Mouse (Mus musculus): ENCODE results near the gene Prdx5.

The Prdx5 gene

DNA sequence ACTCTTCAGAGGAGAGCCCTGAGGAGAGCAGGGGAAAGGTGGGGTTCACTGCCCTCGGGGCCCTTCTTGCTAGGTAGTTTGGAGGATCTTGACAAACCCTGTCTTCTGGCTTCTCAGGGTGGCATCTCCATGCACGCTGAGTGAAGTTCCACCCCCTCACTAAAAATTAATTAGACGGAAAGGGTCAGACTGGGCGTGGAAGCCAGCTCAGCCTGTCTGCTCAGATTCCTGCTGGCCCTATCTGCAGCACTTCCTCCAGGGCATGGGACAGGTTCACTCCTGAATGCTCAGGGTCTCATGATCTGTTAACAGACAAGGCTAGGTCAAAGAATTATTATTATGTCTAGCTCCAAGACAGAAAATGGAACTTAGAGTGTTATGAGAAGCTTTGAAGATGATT, 17.4 kb downstream of the Prdx5 start:
- no peak for DNase-seq (ENCODE audit: low spot score in 2 of 2)

DNA sequence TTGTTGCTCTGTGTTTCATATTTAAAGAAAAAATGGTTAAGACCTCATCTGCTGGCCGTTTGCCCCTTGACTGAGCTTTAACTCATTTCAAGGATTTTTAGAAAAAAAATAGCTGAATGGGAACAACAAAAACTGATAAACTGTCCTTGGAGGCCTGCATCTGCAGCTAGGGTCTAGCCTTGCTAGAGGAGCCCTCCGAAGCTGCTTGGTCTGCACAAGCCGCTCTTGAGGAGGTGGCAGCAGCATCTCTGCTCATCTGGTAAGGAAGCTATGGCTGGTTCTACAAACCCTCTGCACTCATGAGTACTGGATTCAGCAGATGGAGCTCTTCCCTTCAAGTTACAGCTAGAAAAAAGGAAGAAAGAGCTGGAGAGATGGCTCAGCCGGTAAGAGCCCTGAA, 31.9 kb downstream of the Prdx5 start:
- DNase-seq (ENCODE audit: low spot score in 2 of 2) = no peak

DNA sequence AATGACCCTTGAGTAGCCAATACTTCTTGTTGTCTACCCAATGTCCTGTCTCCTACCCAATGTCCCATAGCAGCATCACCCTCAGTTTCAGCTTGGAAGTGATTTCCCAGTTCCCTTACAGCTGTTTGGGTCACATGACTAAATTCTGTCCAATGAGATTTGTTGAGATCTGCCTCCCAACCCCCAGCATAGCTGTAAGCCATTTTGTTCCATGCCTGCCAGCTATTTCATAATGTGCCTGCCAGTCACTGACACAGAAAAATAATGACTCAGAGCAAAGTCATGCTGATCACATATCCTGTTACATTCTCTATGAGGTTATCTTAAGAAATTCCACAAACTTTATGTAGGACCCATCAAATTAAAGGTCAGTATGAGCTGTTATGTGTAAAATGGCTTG, 33.1 kb downstream of the Prdx5 start:
- DNase-seq (ENCODE audit: low spot score in 2 of 2) = no peak

DNA sequence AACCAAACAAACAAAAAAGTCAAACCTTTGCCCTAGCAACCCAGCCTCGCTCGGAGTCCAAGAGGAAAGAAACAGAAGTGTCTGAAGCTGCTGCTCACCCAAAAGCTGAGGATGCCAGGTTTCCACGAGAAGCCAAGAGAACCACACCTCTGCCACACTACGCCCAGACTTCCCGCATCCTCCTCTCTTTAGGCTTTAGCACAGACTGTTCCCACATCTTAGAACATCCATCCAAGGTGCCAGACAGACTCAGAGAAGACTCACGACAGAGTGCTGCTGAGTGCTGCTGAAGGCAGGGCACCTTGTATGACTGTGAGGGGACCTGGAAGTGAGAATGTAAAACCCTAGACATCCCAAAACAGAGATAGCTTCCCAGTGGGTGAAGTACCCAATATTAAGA, 34.1 kb downstream of the Prdx5 start:
- DNase-seq (ENCODE audit: low spot score in 2 of 2) = no peak

DNA sequence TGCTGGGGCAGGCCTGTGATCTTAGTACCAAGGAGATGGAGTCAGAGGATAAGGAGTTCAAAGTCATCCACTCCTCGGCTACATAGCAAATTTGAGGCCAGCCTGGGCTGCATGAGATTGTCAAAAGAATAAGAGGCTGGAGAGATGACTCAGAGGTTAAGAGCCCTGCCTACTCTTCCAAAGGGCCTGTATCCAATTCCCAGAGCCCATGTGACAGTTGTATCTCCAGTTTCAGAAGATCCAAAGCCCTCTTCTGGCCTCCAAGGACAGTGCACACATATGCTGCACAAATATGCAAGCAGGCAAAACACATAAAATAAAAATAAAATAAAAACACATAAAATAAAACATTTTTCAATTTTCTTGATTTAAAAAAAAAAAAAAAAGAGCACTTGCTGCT, 35.6 kb downstream of the Prdx5 start:
- DNase-seq (ENCODE audit: low spot score in 2 of 2) = no peak

DNA sequence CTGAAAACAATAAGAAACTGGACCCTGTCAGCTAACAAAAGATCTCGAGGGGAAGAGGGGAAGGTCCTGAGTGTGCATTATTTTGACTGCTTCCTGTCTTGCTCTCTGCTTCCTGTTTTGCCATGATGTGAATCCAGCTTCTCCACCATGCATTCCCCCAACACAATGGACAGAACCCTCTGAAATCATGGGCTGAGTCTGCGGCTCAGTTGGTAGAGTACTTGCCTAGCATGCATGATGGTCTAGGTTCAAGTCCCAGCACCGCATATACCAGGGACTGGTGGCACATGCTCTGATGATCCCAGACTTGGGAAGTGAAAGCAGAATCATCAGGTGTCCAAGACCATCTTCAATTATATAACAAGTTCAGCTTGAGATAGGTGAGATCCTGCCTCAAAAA, 37.2 kb downstream of the Prdx5 start:
- DNase-seq (ENCODE audit: low spot score in 2 of 2) = no peak

DNA sequence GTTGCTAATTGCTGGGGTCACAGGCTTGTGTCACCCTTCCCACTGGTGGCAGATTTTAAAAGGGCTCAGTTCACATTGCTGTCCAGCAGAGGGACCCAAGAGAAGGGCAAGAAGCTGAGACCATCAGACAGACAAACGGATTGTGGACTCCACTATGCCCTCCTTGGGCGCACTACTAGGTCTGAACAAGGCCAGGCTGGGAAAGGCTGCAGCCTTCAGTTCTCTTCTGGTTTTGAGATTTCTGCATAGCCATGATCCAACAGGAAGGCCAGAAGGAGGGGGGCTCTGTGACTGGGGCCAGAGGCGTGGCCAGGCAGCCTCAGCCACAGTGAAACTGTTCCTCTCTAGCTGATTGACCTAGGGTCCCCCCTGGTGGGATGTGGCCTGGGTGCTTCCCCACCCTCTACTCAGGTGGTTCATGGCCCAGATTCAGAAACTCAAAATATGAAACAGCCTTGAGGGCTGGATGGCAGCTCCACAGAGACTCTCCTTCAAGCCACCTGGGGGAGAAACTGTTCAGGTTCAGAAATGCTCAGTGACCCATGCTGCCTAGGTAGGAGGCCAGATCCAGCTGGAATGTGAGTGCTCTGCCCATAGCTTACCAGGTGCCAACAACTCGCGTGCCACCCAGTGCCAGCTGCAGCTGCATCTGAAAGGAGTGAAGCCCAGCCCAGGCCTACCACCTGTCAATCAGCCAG, 38.2 kb downstream of the Prdx5 start:
- DNase-seq (ENCODE audit: low spot score in 2 of 2) = no peak

DNA sequence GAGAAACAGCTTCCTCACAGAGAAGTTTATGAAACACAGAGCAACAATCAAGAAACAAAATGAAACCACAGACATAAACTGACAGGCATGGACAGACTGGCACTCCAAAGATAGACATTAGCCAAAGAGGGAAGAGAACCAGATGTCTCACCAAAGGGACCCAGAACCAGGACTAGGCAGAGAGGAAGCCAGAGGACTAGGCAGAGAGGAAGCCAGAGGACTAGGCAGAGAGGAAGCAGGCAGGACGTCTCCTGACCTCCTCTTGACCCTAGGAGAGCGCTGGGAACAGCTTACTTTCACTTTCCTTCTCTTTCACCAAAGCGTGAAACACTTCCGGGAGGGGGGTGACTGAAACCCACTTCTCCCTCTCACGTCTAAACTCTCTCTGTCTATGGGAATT, 40.6 kb downstream of the Prdx5 start:
- no peak for DNase-seq (ENCODE audit: low spot score in 2 of 2)

DNA sequence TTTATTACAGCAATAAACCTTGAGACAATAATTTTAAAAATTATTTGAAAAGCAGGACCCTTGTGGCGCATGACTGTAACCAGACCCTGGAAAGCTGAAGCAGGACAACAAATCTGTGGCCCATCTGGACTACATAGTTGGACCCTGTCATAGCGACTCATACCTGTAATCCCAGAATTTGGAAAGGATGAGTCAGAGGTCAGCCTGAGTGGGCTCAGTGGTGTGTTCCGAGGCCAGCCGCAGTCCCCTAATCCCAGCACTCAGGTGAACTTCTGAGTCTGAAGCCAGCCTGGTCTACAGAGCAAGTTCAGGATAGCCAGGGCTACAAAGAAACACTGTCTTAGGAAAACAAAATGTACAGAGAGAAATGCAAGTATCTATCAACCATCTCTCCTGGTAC, 48.5 kb downstream of the Prdx5 start:
- no peak for DNase-seq (ENCODE audit: low spot score in 2 of 2)

DNA sequence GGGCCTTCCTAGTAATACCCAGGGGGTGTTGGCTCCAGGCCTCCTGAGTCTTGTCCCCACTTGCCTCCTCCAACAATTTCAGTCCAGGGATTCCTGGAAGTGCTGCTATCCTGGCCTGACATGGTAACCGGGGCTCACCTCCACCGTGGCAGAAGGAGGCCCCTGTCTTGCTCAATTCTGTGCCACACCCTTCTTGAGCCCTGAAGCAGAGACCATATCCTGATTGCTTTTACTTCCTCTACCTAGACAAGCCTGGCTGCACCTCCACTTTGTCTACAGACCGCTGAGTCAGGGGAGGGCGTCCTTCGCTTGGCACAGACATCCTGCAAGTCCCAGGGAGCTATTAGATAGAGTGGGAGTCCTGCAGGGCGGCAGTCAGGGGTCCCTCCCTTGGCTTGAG, 49.2 kb downstream of the Prdx5 start:
- DNase-seq (ENCODE audit: low spot score in 2 of 2) = no peak

DNA sequence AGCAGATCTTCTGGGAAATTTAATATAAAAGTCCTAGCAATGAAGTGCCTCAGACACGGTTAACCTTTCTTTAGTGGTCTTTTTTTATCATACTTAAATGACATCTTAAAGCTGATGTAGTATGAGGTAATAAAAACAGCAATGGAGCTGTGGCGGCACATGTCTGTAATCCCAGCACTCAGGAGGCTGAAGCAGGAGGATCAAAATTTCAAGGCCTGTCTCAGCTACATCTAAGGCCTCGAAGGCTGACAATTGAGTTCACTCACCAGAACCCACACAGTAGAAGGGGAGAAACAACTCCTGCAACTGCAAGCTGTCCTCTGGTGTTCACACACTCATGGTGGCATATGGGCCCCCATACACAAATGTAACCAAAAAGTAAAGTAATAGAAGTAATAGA, 49.9 kb downstream of the Prdx5 start:
- no peak for DNase-seq (ENCODE audit: low spot score in 2 of 2)

DNA sequence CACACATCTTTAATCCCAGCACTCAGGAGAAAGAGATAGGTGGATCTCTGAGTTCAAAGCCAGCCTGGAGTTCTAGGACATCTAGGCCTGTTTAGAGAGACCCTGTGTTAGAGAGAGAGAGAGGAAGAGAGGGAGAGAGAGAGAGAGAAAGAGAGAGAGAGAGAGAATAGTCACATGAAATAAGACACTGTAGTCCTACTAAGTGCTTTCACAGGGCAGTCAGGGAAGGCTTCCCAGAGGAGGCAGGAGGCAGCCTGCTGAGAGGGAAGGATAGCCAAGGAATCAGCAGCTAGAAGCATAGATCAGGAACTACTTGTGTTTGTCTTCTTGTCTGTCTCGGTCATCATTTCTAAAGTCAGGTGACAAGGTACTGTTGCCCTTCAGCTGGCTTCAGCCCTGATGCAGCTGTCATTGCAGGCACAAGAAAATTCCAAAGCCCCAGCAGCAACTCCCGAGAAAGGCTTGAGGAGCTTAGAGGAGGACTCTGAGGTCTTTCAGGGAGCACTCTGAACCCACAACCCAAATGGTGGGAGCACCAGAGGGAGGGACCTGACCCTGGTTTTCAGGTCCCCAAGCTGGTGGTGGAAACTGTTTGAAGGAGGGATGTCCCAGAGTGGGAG, 50.8 kb downstream of the Prdx5 start:
- DNase-seq (ENCODE audit: low spot score in 2 of 2) = no peak

DNA sequence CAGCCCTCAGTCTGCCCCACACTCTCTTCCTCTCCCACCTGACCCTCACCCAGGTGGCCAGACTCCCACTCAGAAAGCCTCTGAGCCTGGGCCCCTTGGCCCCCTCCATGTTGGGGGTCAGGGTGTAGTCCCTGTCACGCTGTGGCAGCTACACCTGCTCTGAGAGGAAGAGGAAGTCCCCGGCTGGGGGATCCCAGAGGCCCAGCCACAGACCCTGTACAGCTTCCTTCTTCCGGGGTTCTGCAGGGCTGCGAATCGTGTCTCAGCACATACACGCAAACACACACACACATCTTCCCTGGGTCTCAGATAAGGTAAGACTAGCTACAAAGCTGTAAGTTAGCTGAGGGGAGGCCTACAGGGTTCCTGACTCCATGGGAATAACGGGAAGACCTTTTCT, 51.9 kb downstream of the Prdx5 start, which contains the start of gene Ccdc88b:
Gene Ccdc88b (minus strand): TSS at position 181 of the 400 bp plus-strand sequence.
- DNase-seq (ENCODE audit: low spot score in 2 of 2) = no peak

DNA sequence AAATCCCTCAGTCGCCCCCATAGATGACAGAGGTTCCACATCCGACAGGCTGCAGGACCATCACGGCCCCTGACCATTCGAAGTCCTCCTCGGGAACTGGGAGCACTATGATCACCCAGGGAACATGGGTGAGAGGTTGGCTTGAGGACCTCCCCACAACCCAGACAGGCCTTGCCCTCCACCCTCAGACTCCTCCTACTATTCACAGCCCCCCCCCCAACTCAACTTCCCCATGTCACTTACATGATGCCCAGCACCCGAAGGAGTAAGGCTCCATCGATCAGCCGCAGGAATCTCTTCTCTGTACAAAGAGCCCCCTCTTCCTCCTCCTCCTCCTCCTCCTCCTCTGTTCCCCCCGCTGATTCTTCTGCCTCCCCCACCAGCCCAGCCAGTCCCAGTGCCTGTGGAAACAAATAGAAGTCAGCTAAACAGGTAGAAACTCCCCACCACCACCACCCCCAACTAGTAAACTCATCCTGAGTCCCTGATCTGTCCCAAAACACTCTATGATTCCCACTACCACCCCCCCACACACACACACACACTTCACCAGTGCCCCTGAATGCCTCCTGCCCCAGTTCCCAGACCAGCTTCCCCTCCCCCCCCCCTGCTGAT, 52.4 kb downstream of the Prdx5 start:
- DNase-seq (ENCODE audit: low spot score in 2 of 2) = no peak

DNA sequence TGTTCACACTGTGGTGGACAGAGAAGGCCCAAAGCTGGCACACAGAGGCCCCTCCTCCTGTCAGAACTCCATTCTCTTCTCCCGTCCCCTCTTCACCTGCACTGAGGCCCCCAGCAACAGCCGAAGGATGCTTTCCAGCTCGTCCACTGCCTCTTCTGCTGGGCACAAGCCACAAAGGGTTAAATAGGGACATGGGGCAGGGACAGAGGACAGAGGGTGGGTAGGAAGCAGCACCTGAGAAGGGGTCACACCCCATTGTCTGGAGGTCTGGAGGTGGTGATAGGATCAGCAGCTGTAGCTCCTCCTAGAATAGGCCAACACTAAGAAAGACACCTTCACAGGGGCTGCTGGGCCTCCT, 52.9 kb downstream of the Prdx5 start:
- DNase-seq (ENCODE audit: low spot score in 2 of 2) = no peak
